Mouse (Mus musculus) layer of hippocampus, adult 2 months (tissue): ENCODE measurements around the gene Atp6v1f. TPM values are rescaled to one million over a fixed set of nuclear protein-coding genes. Genes with fewer than 3 reads are reported as not detected.

Experiments used
- DNase-seq, 2 experiments: peaks; one replicate each; pipeline ENCODE4 v3.0.0; 2022; ENCODE audit warnings: low spot score in 2 of 2
- H3K27ac ChIP-seq: fragments of 200-600 bp; 2 replicates; pipeline ENCODE4 v1.8.1; 2022
- H3K4me3 ChIP-seq: fragments of 200-600 bp; 2 replicates; pipeline ENCODE4 v1.8.1; 2022; ENCODE audit warnings: mild to moderate bottlenecking
- CTCF ChIP-seq: fragments of 200-600 bp; conservative IDR thresholded peaks from 2 replicates; pipeline ENCODE4 v1.8.1; 2022; ENCODE audit warnings: antibody characterized with exemption, mild to moderate bottlenecking, moderate library complexity
- total RNA-seq, 2 experiments: library from RNA; stranded (reverse); gene quantifications; 2 replicates each; pipeline ENCODE4 v1.2.3; 2021

Atp6v1f gene
- total RNA-seq, 2 experiments from 2014 or later, result 245 to 247 TPM

- Histone ChIP-seq H3K27ac (no peak within 1 kb of the TSS), H3K4me3 (peak within 1 kb of the TSS; percentile 46)
- DNase-seq, result no peak
- TF ChIP-seq CTCF, result no peak
Measured at GRCm38 (mm10) chr6:29507447-29508309, 40.2 kb downstream of the Atp6v1f start, which contains the start of gene Kcp. Gene Kcp (minus strand): TSS chr6:29507952.

DNA sequence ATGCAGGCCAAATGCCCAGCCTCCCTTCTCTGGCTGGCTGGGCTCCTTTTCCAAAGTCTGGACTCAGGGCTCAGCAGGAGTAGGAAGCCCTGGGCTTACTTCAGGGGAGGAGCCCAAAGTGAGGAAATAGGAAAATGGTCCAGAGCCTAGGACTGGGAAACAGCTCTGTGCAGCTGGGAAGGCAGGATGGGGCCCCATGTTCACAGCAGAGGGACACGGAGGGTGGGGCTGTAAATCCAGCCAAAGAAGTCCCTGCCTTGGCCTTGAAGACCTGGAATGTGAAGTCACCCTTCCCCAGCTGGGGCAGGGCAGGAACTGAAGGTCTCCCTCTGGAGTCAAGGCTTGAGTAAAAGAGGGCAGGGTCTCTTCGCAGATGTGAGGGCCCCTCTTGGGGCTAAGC is 41.6 kb downstream of the Atp6v1f start:
- TF ChIP-seq CTCF, result no peak
- Histone ChIP-seq H3K4me3 (no peak overlapping the region), H3K27ac (no peak overlapping the region)
- no peak for DNase-seq

- DNase-seq, result no peak
- no peak for TF ChIP-seq CTCF
- Histone ChIP-seq H3K4me3 (no peak overlapping the region), H3K27ac (no peak overlapping the region)
Measured at GRCm38 (mm10) chr6:29513284-29513683, 45.8 kb downstream of the Atp6v1f start.

- TF ChIP-seq CTCF, result peak; percentile 88
- peak; percentile 39 to 75 for DNase-seq
- H3K27ac ChIP-seq, result no peak overlapping the region
- H3K4me3 ChIP-seq, result no peak overlapping the region
Measured at GRCm38 (mm10) chr6:29517139-29517538, 49.6 kb downstream of the Atp6v1f start.

Other genes starting within 250 kb of the Atp6v1f start
- 1 to 10 TPM; 6.4 to 6.6 TPM for gene Hilpda, start 195.2 kb upstream of the Atp6v1f start, total RNA-seq
- gene Fam71f2, start 188.1 kb upstream of the Atp6v1f start, total RNA-seq, result under 1 TPM; 0.51 to 0.56 TPM
- not detected for gene Fam71f1, start 148.6 kb upstream of the Atp6v1f start, total RNA-seq
- 10 to 100 TPM; 65.3 to 67.6 TPM for gene Calu, start 119.6 kb upstream of the Atp6v1f start, total RNA-seq
- gene Opn1sw, start 79.2 kb upstream of the Atp6v1f start, total RNA-seq, result not detected
- 10 to 100 TPM; 66.9 to 74.2 TPM for gene Ccdc136, start 71.4 kb upstream of the Atp6v1f start, total RNA-seq
- 1 to 10 TPM; 1.2 to 1.4 TPM for gene Flnc, start 34.5 kb upstream of the Atp6v1f start, total RNA-seq
- gene Atp6v1fnb, start 3.7 kb downstream of the Atp6v1f start, total RNA-seq, result under 1 TPM in 1 of 2 experiments, not detected in 1; 0.59 TPM
- 1 to 10 TPM; 1.1 to 2.0 TPM for gene Kcp, start 40.2 kb downstream of the Atp6v1f start, total RNA-seq
- gene Irf5, start 58.9 kb downstream of the Atp6v1f start, total RNA-seq, result 1 to 10 TPM; 3.8 to 5.1 TPM
- gene Tnpo3, start 142.2 kb downstream of the Atp6v1f start, total RNA-seq, result 10 to 100 TPM; 65.7 to 72.7 TPM
- gene Tspan33, start 226.5 kb downstream of the Atp6v1f start, total RNA-seq, result 10 to 100 TPM; 31.7 to 34.8 TPM